Mouse (Mus musculus) mouse embryonic stem cell (cell line): ENCODE measurements around the gene Dennd2d.

Experiments used
- in situ Hi-C, 2 experiments: fragments of 300-500 bp; cut with MboI; formaldehyde crosslinking; loops; 1 replicate in 1 of 2; 3 replicates in 1 of 2; pipeline ENCODE4 v1.14.3; 2019 to 2020; ENCODE audit warnings: low sequenced_read_pairs in 2 of 2, low pct_unique_long_range_greater_than_20kb in 1 of 2, mixed read lengths in 1 of 2; ENCODE audit not compliant: unreplicated experiment in 1 of 2

Gene Dennd2d

DNA sequence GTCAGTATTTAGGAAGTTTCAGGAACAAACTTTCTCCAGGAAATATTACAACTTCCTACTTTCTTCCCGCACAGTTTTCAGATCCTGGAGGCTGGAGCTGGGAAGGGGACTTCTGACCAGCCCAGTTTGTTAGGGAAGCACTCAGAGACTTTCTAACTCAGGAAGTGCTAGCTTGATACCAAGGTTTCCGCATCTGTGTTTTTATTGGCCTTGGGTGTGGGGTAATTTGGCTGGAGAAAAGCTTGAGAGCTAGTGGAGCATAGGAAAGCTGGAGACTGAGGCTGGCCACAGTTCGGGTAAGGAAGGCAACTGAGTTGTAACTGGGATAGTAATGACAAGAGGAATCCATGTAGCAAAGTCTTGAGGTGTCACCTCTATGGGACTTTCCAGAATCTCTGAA, 11.7 kb downstream of the Dennd2d start:
- in situ Hi-C loops: no loop called here

GRCm38 (mm10) chr3:106494417-106494950, 12.3 kb downstream of the Dennd2d start:
- in situ Hi-C loops: no loop called here

GRCm38 (mm10) chr3:106495346-106496044, 13.3 kb downstream of the Dennd2d start:
- in situ Hi-C loops: no loop called here

DNA sequence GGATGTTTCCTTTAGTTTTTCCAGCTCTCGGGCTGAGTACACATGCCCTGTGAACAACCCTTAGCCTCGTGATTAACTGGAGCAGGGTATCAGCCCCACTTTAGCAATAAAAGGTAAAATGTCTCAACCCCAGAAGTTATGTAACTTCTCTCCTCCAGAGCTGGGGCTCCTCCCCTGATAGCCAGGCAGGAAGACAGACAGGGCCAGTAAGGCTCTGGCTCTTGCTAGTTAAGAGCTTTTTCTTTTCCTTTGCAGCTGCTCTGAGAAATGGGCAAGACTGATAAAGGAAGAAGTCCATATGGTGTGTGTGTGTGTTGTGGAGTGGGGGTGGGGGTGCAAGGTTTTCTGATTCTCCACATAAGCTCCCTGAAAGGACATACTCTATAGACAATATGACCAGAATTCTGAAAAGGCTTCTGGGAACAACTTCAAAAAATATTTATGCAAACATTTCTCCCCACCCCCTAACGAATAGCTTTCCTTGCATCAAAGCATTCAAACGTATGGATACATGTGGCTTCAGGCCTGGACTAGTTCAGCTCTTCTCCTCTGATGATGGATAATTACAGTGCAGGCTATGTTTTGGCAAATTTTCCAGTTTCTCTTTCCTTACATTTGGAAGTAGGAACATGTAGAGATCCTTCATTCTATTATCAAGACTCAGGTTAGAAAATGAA, 14.0 kb downstream of the Dennd2d start:
- in situ Hi-C loops: no loop called here

GRCm38 (mm10) chr3:106496996-106497395, 14.8 kb downstream of the Dennd2d start:
- in situ Hi-C loops: no loop called here

GRCm38 (mm10) chr3:106500510-106500909, 18.3 kb downstream of the Dennd2d start:
- in situ Hi-C loops: no loop called here

DNA sequence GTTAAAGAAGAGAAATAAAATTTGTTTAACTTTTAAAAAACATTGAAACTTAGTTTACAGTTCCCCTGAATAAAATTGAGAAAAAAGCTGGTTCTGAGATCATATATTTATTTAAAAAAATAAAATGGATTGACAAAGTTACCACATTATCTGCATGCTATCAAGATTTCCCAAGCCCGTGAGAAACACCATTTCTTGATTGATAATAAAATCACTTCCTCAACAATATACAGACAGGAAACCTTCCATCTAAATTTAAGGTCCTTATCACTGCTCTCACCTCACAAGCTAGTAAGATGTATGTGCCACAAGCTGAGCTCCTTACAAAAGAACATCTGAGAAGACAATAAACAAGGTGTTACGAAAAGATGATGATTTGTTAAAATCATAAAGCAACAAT, 20.7 kb downstream of the Dennd2d start:
- in situ Hi-C loops: no loop called here

DNA sequence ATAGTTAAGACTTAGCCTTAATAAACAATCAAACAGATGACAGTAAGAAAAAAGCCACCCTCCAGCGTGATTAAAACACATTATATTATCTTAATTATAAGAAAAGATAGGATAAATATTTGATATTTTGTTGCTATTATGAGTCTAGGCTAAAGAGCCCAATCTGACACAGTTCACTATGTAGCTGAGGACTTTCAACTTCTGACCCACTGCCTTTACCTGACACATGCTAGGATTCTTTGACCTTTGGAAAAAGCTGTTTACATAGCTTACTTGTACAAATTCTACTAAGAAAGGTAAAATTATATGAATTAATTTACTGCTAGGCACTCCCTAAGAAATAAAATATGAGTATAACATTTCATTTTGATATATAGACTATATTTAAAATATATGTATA, 28.5 kb downstream of the Dennd2d start:
- in situ Hi-C loops: no loop called here

DNA sequence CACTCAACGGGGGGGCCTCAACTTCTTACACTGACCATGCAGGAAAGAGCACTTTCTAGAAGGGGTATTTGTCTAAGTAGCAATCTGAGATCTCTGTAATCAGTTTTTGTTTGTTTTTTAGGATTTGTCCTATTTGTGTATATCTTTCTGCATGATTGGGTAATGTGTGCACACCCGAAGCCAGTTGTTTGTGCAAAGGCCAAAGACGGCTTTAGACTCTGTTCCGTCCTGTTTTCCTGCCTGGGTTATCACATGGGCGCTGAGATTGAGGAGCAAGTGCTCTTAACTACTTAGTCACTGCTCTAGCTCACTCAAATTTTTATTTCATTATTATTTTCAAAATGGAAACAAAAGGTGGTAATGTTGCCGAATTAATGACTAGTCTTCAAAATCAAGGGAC, 32.8 kb downstream of the Dennd2d start:
- in situ Hi-C loops: no loop called here

DNA sequence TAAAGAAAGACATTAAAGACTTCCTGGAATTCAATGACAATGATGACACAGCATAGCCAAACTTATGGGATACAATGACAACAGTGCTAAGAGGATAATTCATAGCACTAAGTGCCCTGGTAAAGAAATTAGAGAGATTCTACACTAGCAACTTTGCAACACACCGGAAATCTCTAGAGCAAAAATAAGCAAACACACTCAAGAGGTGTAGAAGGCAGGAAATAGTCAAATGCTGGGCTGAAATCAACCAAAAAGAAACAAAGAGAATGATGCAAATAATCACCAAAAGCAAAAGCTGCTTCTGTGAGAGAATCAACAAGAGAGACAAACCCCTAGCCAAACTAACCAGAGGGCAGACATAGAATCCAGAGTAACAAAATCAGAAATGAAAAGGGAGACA, 40.5 kb downstream of the Dennd2d start:
- in situ Hi-C loops: no loop called here

GRCm38 (mm10) chr3:106526411-106526810, 44.2 kb downstream of the Dennd2d start:
- in situ Hi-C loops: no loop called here

DNA sequence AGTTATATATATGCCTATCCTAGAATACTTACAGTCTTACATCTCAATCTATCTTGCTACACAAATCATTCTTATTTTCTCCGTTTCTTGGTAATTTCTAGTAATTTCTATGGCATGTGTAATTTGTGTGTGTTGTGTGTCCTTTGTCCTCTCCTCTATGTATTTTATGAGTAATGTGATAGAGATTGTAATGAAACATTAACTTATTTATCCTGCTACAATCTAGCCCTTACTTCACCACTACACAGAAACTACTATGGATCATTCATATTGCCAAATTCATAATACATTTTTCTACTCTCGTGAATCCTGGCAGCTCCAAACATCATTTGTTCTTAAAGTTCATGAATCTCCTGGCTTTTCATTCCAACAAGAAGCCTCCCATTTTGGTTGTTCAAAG, 45.8 kb downstream of the Dennd2d start:
- in situ Hi-C loops: no loop called here

- in situ Hi-C loops: no loop called here
Measured at GRCm38 (mm10) chr3:106533277-106533676, 51.1 kb downstream of the Dennd2d start.

GRCm38 (mm10) chr3:106544721-106545316, 62.6 kb downstream of the Dennd2d start:
- in situ Hi-C loops: no loop called here

- in situ Hi-C loops: no loop called here
Measured at GRCm38 (mm10) chr3:106547171-106547923, 65.1 kb downstream of the Dennd2d start, which contains the start of the genes Dram2 and Cept1. TSS of gene Dram2 (plus strand) at chr3:106547798. TSS of gene Cept1 (minus strand) at chr3:106547802.

GRCm38 (mm10) chr3:106547924-106548539, 65.8 kb downstream of the Dennd2d start:
- in situ Hi-C loops: no loop called here

- in situ Hi-C loops: no loop called here
Measured at GRCm38 (mm10) chr3:106548971-106549370, 66.8 kb downstream of the Dennd2d start.
